Mouse (Mus musculus) 416B (cell line): ENCODE measurements around the gene Akr7a5.

Experiments used
- DNase-seq: peaks from one replicate; pipeline ENCODE4 v3.0.0; 2011; ENCODE audit warnings: low read depth

Gene Akr7a5

DNA sequence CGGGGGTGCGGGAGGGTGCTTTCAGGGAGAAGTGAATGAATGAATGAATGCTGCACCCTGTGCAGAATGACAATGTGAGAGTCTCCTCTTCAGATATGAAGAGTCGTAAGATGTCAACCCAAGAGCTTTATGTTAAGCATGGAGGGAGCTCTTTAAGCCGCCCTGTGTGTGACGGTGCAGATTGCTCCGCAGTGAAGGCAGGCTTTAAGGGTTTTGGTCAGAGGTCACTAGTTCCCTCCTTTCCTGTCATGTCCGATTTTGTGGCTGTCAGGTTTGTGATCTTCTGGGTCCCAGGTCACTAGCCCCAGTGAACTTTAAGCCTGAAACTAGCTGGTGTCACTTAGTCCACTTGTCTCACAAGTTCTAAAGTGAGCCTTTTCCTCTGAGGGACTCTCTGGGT lies 42.3 kb downstream of the Akr7a5 start:
- DNase-seq: peak; percentile 36

- DNase-seq: no peak
These were observed 46.7 kb downstream of the Akr7a5 start for GRCm38 (mm10) chr4:139357211-139357610.

DNA sequence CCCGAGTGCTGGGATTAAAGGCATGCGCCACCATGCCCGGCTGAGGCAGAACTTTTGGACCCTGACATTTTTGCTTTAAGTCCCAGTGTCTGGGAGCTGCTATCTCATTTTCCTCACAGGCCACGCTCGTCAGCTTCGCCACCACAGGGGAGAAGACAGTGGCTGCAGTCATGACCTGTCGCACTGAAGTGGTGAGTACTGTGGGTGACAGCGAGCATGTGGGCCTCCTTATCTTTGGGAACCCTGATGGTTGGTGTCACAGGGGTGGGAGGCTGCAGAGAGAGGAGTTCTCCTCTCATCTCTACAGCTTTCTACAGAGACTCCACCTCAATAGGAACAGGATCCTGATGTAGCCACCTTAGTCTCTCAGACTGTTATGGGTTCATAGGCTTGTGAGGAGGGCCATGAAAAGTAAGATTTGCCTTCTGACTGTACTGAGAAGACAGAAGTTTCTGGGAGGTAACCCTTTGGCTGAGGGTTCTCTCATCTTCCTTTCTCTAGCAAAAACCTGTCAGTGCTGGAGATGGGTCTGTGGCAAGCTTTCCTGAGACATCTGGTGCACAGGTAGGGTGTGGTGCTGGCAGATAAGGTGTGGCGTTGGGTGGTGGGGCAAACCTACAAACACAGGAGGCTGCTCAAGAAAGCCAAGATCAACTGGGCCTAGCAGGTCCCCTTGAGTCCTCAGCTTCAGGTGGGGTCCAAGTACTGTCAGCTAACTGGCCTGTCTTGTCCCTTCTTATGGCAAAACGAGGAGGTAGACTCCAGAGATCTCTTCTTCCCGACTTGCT lies 50.4 kb downstream of the Akr7a5 start:
- DNase-seq: no peak

GRCm38 (mm10) chr4:139367336-139367735 lies 56.8 kb downstream of the Akr7a5 start:
- no peak for DNase-seq
